Mouse (Mus musculus) intestine, embryonic 15.5 days (tissue): Measurements from ENCODE around the gene Gramd1a. TPM values are rescaled to one million over a fixed set of nuclear protein-coding genes. Genes with fewer than 3 reads are reported as not detected.
A peak's percentile ranks its signal among the peaks of the same experiment; 100 is the strongest.

Experiments used
- ATAC-seq: fragments of 200-750 bp; cut with Nextera tagmentation; 2 replicates; pipeline ENCODE4 v1.8.0; 2017; ENCODE audit warnings: moderate TSS enrichment, moderate library complexity
- H3K27ac ChIP-seq: fragments of 300-500 bp; sonication (generic); 2 replicates; pipeline ENCODE4 v1.5.1; 2015; ENCODE audit warnings: mild to moderate bottlenecking, inconsistent platforms
- H3K27me3 ChIP-seq: fragments of 300-500 bp; sonication (generic); replicated peaks from 2 replicates; pipeline ENCODE4 v1.6.1; 2015; ENCODE audit warnings: inconsistent platforms
- H3K36me3 ChIP-seq: fragments of 300-500 bp; sonication (generic); 2 replicates; pipeline ENCODE4 v1.6.1; 2015; ENCODE audit warnings: inconsistent platforms
- H3K4me1 ChIP-seq: fragments of 300-500 bp; sonication (generic); replicated peaks from 2 replicates; pipeline ENCODE4 v1.6.1; 2015; ENCODE audit warnings: inconsistent platforms
- H3K4me2 ChIP-seq: fragments of 300-500 bp; sonication (generic); replicated peaks from 2 replicates; pipeline ENCODE4 v1.6.1; 2015; ENCODE audit warnings: mild to moderate bottlenecking, inconsistent platforms
- H3K4me3 ChIP-seq: fragments of 300-500 bp; sonication (generic); replicated peaks from 2 replicates; pipeline ENCODE4 v1.5.1; 2015; ENCODE audit warnings: inconsistent platforms
- H3K9ac ChIP-seq: fragments of 300-500 bp; sonication (generic); 2 replicates; pipeline ENCODE4 v1.6.1; 2015; ENCODE audit warnings: inconsistent platforms
- H3K9me3 ChIP-seq: fragments of 300-500 bp; sonication (generic); 2 replicates; pipeline ENCODE4 v1.6.1; 2016; ENCODE audit warnings: inconsistent platforms
- WGBS: fragments of 180-500 bp; shearing (Covaris S2); methylation state at CpG from one replicate; pipeline ENCODE4 v1.1.7; 2015; 5-methylcytosine and 5-hydroxymethylcytosine counted together
- polyA plus RNA-seq: library from polyadenylated mRNA; unstranded; fragments of >200 nt; fragmentation: Nextera tagmentation; extraction: Ambion mirVana; gene quantifications from 2 replicates; pipeline ENCODE4 v1.2.1, GENCODE M21; 2015

Gramd1a gene
- polyA plus RNA-seq, 1 experiment from 2014 or later, result 41.6 TPM

DNA sequence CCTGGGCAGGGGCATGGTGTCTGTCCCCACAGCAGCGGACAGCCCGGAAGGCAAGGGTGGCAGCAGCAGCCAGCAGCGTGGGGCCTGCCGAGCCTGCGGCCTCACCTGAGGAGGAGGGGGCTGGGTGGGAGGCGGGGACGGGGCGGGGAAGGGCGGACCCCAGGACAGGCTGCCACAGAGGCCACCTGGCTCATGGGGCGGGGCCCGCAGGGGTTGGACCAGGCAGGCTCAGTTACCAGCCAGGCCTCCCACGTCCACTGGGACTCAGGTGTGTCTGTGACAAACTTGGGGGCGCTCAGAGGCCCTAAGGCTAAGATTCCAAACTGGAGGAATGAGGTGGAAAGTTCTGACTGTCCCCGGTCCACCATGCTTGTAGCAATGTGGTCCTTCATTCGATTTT, 40.5 kb downstream of the Gramd1a start, which contains the start of gene Hpn:
Gene Hpn, minus strand, starts transcription at position 109 of the 400 bp plus-strand sequence.
- Histone ChIP-seq H3K9me3 (no peaks in the 10 kb centered on the region), H3K9ac (peak within 1 kb of the TSS; percentile 45), H3K4me3 (peak within 1 kb of the TSS; percentile 35), H3K36me3 (no peaks in the 10 kb centered on the region), H3K27me3 (no peaks in the 10 kb centered on the region), H3K4me2 (peak within 1 kb of the TSS; percentile 56), H3K4me1 (peaks cover 15% of the 10 kb centered on the region; the same call in 1 of the 2 replicates), H3K27ac (peak within 1 kb of the TSS; percentile 66; the same call in 1 of the 2 replicates)
- peak; percentile 93 for ATAC-seq
- WGBS, result 14% methylated on average over 14 of the region's 15 CpGs

DNA sequence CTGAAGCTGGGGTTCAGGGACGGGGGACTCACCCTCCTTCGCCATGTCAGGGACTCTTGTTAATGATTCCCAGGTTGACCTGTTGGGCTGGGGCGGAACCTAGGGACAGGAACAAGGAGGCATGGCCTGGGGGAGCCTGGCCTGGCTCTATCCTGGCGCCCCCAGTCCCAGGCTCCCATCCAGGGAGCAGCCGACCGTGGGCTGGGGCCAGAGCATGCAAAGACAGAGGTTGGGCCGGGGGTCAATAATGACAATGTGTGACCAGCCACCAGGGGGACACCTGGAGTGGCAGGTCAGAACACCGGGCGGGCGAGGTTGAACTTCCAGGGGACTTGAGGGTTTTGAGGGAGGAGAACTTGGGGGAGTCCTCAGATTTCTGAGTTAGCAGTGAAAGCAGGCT, 41.0 kb downstream of the Gramd1a start:
- Histone ChIP-seq H3K27me3 (no peaks in the 10 kb centered on the region), H3K9ac (peak overlapping the region; percentile 45), H3K4me2 (peak overlapping the region; percentile 56), H3K4me1 (peaks cover 15% of the 10 kb centered on the region; the same call in 1 of the 2 replicates), H3K9me3 (no peaks in the 10 kb centered on the region), H3K27ac (peak overlapping the region; percentile 66; the same call in 1 of the 2 replicates), H3K4me3 (peak overlapping the region; percentile 35), H3K36me3 (no peaks in the 10 kb centered on the region)
- 47% methylated on average over 10 of the region's 10 CpGs for WGBS
- ATAC-seq, result peak; percentile 63

DNA sequence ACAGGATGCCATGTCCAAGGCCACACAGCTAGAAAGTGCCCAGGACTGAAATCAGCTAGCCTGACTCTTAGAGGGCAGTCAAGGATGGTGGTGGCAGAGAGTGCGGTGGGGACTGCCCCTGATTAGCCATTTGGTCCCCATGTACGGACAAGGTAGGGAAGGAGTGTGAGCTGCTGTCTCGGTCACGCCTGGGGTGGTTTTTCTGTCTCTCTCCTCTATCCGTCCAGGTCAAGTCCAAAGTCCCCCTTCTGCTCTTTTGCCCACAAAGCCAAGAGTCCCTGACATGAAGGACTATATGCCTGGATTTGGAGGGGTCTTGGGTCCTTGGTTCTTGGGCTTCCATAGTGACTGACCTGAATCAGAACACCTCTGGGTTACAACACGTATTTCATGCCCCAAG, 41.9 kb downstream of the Gramd1a start:
- Histone ChIP-seq H3K4me1 (peaks cover 15% of the 10 kb centered on the region; the same call in 1 of the 2 replicates), H3K9ac (no peak overlapping the region), H3K4me3 (no peak overlapping the region), H3K36me3 (no peaks in the 10 kb centered on the region), H3K27ac (no peak overlapping the region), H3K9me3 (no peaks in the 10 kb centered on the region), H3K4me2 (peak overlapping the region; percentile 56), H3K27me3 (no peaks in the 10 kb centered on the region)
- WGBS, result 67% methylated on average over 6 of the region's 6 CpGs
- ATAC-seq, result no peak

DNA sequence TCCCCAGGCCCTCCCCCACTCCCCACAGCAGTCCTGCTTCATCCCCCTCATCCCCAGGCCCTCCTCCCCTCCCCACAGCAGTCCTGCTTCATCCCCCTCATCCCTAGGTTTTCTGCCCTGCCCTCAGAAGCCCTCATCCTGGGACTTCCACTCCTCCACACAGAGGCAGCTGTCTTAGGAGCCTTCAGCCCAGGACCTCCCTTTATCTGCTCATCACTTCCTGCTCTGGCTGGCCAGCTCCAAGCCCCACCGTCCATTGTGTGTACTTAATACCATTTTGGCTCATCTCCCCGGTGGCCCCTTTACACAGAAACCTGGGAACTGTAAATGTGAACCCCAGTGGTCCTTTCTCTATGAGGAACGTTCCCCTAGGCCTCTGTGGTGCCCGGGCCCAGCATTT, 43.7 kb downstream of the Gramd1a start:
- WGBS, result 37% methylated on average over 4 of the region's 4 CpGs
- no peak overlapping the region for H3K9ac ChIP-seq
- no peaks in the 10 kb centered on the region for H3K27me3 ChIP-seq

DNA sequence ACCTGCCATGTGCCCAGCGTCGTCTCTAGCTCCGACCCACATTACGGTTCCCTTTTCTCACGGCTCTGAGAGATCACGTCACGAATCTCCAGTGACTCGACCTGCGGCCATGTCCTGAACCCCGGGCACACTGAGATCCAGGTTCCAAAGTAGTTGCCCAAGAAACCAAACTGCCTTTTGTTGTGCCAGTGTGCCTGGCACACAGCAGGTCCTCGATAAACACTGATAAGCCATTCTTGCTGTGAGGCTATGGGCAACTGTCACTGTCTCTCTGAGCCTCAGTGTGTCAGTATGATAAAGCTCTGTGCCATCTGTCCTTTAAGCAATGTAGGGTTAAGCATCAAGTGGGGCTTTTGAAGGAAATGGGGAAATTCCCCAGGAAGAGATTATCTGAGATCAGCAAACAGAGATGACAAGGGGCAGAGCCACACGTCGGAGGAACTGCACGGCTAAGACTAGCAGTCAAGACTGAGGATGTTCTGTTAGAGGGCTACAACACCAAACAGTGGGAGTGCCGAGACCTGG, 44.8 kb downstream of the Gramd1a start:
- Histone ChIP-seq H3K27ac (no peak overlapping the region), H3K4me3 (no peak overlapping the region), H3K9me3 (no peaks in the 10 kb centered on the region), H3K36me3 (no peaks in the 10 kb centered on the region), H3K27me3 (no peaks in the 10 kb centered on the region), H3K9ac (no peak overlapping the region), H3K4me2 (no peak overlapping the region), H3K4me1 (peaks cover 15% of the 10 kb centered on the region; the same call in 1 of the 2 replicates)
- WGBS, result 73% methylated on average over 15 of the region's 15 CpGs
- no peak for ATAC-seq

More for the DNA sequence above, 43.7 kb downstream of the Gramd1a start:
- Histone ChIP-seq H3K27ac (no peak overlapping the region), H3K4me2 (no peak overlapping the region), H3K4me3 (no peak overlapping the region), H3K9me3 (no peaks in the 10 kb centered on the region), H3K4me1 (peaks cover 15% of the 10 kb centered on the region; the same call in 1 of the 2 replicates), H3K36me3 (no peaks in the 10 kb centered on the region)
- no peak for ATAC-seq

DNA sequence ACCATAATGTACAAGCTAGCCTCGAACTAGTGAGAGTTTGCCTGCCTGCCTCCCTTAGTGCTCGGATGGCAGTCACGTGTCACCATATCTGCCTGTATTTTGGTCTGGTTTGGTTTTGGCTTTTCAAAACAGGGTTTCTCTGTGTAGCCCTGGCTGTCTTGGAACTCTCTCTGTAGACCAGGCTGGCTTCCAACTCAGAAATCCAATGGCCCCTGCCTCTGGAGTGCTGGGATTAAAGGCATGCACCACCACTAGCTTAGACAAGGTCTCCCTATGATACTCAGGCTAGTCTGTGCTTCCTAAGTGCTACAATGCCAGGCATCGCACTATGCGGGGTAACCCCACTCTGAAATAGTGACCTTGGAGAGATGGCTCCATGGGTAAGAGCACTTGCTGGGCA, 45.9 kb downstream of the Gramd1a start:
- H3K4me1 ChIP-seq, result 0 out of 2 replicates have a peak, but pooled peaks cover 7% of the 10 kb centered on the region
- H3K36me3 ChIP-seq, result no peaks in the 10 kb centered on the region
- no peak overlapping the region for H3K27ac ChIP-seq
- H3K4me3 ChIP-seq, result no peak overlapping the region
- no peak overlapping the region for H3K4me2 ChIP-seq
- no peaks in the 10 kb centered on the region for H3K9me3 ChIP-seq
- H3K9ac ChIP-seq, result no peak overlapping the region
- no peak for ATAC-seq
- 86% methylated on average over 5 of the region's 5 CpGs for WGBS
- H3K27me3 ChIP-seq, result no peaks in the 10 kb centered on the region

DNA sequence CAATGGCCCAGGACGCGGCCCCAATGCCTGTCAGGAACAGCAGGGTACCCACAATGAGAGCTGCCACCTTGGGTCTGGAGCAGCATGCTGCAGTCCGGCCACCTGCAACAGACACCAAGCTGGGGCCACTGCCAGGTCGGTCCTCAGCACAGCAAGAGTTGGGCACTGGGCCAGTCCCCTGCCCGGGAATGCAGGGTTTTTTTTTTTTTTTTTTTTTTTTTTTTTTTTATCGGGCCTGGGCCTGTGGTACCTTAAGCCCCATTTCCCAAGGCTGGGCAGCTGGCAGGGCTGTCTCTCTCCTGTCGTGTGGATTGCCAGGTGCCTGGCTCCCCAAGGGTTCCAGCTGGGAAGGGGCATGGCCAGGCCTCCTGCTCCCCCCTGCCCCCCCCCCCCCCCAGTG, 46.6 kb downstream of the Gramd1a start:
- Histone ChIP-seq H3K36me3 (no peaks in the 10 kb centered on the region), H3K9ac (no peak overlapping the region), H3K9me3 (no peaks in the 10 kb centered on the region), H3K4me2 (no peak overlapping the region), H3K4me3 (no peak overlapping the region), H3K27me3 (no peaks in the 10 kb centered on the region), H3K4me1 (0 out of 2 replicates have a peak, but pooled peaks cover 7% of the 10 kb centered on the region), H3K27ac (no peak overlapping the region)
- WGBS, result 40% methylated on average over 7 of the region's 7 CpGs
- ATAC-seq, result 0 out of 2 replicates have a peak, but pooled peaks have one; percentile 14

DNA sequence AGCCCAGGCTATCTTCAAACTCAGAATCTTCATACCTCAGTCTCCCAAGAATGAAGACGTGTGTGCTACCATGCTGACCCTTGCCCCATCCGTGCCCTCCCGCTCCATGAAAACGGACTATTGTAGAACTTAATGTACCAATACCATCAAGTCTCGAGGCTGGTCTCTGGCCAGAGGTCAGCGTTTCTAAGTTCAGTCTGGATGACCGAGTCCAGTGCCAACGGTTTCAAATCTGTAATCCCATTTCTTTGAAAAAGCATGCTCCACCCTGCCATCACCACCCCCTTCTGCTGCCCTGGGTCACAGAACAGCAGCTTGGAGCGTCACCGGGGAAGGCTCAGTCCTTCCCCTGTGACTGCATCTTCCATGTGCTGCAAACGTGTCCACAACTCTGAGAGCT, 47.9 kb downstream of the Gramd1a start:
- WGBS, result 86% methylated on average over 11 of the region's 11 CpGs
- no peaks in the 10 kb centered on the region for H3K27me3 ChIP-seq
- H3K27ac ChIP-seq, result no peak overlapping the region
- H3K4me3 ChIP-seq, result no peak overlapping the region
- H3K4me2 ChIP-seq, result no peak overlapping the region
- no peak for ATAC-seq
- H3K9ac ChIP-seq, result no peak overlapping the region
- no peaks in the 10 kb centered on the region for H3K9me3 ChIP-seq
- 0 out of 2 replicates have a peak, but pooled peaks cover 7% of the 10 kb centered on the region for H3K4me1 ChIP-seq
- H3K36me3 ChIP-seq, result no peaks in the 10 kb centered on the region

DNA sequence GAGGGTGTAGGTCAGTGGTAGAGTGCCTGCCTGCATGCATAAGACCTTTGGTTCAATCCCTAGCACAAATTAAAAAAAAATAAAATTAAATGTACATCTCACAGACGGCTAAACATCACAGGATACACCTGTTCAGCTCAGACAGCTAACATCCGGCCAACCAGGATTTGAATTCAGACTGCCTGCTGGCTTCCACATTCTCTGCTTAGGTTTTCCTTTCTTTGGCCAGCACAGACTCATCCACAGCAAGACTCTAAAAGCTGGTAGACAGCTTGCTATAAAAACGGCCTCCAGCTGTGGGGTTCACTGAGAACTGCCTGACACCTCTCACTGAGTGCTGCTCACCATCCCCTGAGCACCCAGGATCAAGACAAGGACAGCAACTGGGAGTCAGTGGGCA, 49.5 kb downstream of the Gramd1a start:
- no peak for ATAC-seq
- Histone ChIP-seq H3K9me3 (no peaks in the 10 kb centered on the region), H3K4me1 (0 out of 2 replicates have a peak, but pooled peaks cover 2% of the 10 kb centered on the region), H3K4me3 (no peak overlapping the region), H3K27me3 (no peaks in the 10 kb centered on the region), H3K9ac (no peak overlapping the region), H3K4me2 (no peak overlapping the region), H3K27ac (no peak overlapping the region), H3K36me3 (no peaks in the 10 kb centered on the region)
- 50% methylated on average over 3 of the region's 3 CpGs for WGBS

DNA sequence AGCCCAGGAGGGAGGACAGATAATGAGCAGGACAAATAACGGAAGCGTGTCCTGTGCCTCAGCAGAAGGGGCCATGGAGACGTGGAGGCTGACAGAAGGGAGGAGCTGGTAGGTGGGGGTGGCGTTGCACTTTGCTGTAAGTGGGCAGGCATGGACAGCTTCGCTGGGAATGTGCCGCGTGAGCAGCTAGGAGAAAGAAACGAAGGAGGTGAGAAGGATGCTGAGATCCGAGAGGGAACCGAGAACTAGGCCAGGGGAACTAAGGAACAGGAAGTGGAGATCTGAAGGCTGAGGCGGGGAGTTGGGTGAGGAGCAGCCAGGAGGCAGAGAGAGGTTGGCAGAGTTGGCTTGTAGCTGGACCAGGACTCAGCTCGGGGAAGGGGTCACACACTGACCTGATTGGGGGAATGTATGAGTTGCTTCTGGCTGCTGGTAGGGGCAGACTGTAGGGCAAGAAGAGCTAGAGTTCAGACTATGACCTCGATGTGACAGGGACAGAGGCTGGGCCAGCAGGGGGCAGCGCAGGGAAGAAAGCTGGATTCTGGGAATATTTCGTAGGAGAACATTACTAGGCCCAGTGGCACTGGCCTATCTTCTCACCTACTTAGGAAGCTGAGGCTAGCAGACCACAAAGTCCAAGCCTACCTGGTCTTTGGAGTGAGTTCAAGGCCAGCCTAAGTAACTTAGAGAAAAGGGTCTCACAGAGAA, 50.5 kb downstream of the Gramd1a start:
- Histone ChIP-seq H3K27me3 (no peaks in the 10 kb centered on the region), H3K9me3 (no peaks in the 10 kb centered on the region), H3K4me1 (no peaks in the 10 kb centered on the region), H3K4me3 (no peak overlapping the region), H3K27ac (no peak overlapping the region), H3K4me2 (no peak overlapping the region), H3K36me3 (no peaks in the 10 kb centered on the region), H3K9ac (no peak overlapping the region)
- no peak for ATAC-seq
- WGBS, result 57% methylated on average over 15 of the region's 15 CpGs

DNA sequence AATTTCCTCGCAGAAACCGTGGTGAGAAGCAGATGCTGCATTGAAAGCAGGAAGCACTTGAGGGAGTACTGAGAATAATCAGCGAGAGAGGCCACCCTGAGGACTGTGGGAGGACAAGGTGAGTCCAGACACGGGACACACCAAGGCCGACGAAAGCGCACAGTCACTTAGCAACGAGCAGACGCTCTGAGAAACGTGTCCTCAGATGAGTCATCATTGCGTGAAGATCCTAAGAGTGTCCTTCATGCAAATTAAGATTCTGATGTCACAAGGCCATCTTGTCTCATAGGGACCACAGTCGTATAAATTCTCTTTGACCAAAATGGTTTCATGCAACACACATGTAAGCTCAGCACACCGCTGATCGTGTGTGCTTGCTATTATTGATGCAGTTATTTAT, 54.9 kb downstream of the Gramd1a start:
- Histone ChIP-seq H3K4me3 (no peak overlapping the region), H3K9me3 (no peaks in the 10 kb centered on the region), H3K27me3 (no peaks in the 10 kb centered on the region), H3K27ac (no peak overlapping the region), H3K4me1 (no peaks in the 10 kb centered on the region), H3K4me2 (no peak overlapping the region), H3K36me3 (no peaks in the 10 kb centered on the region), H3K9ac (no peak overlapping the region)
- ATAC-seq, result no peak
- 71% methylated on average over 14 of the region's 14 CpGs for WGBS

DNA sequence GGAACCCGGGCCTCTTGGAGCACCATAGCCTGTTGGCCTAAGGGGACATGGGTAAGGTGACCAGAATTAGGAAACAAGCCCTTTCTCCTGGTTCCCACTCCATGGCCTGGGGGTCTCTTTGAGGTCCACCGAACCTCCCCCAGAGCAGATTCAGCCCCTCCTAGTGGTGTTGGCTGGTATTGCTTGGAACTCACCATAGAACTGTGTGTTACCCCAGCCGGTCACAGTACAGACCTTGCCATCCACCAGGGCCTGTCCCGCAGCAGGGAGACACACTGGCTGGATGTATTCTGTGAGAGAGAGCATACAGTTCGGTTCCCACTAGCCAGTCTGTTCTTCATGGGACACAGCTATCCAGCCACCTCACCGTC, 56.1 kb downstream of the Gramd1a start:
- Histone ChIP-seq H3K4me3 (no peak overlapping the region), H3K9ac (no peak overlapping the region), H3K36me3 (no peaks in the 10 kb centered on the region), H3K27me3 (no peaks in the 10 kb centered on the region), H3K4me1 (no peaks in the 10 kb centered on the region), H3K9me3 (no peaks in the 10 kb centered on the region), H3K4me2 (no peak overlapping the region), H3K27ac (no peak overlapping the region)
- 89% methylated on average over 6 of the region's 6 CpGs for WGBS
- ATAC-seq, result no peak
